Mouse (Mus musculus) hindbrain, postnatal 0 days (tissue): ENCODE results near the gene Acot13. TPM values are rescaled to one million over a fixed set of nuclear protein-coding genes. Genes with fewer than 3 reads are reported as not detected.

Experiments used
- ATAC-seq: fragments of 200-750 bp; cut with Nextera tagmentation; 2 replicates; pipeline ENCODE4 v1.8.0; 2017; ENCODE audit warnings: mild to moderate bottlenecking, moderate TSS enrichment, moderate library complexity
- DNase-seq: peaks from one replicate; pipeline ENCODE4 v3.0.0-alpha.2; 2015; ENCODE audit warnings: low spot score
- H3K27ac ChIP-seq: fragments of 300-500 bp; sonication (generic); 2 replicates; pipeline ENCODE4 v1.5.1; 2014; ENCODE audit warnings: mild to moderate bottlenecking
- H3K27me3 ChIP-seq: fragments of 300-500 bp; sonication (generic); 2 replicates; pipeline ENCODE4 v1.6.1; 2014; ENCODE audit warnings: low read length, mixed read lengths; ENCODE audit not compliant: insufficient read depth
- H3K36me3 ChIP-seq: fragments of 300-500 bp; sonication (generic); 2 replicates; pipeline ENCODE4 v1.6.1; 2014; ENCODE audit warnings: low read length, mixed read lengths; ENCODE audit not compliant: insufficient read depth
- H3K4me1 ChIP-seq: fragments of 300-500 bp; sonication (generic); 2 replicates; pipeline ENCODE4 v1.6.1; 2014; ENCODE audit warnings: antibody characterized with exemption, low read length, mixed read lengths; ENCODE audit not compliant: insufficient read depth
- H3K4me2 ChIP-seq: fragments of 300-500 bp; sonication (generic); 2 replicates; pipeline ENCODE4 v1.6.1; 2014; ENCODE audit warnings: low read depth, mild to moderate bottlenecking, low read length, moderate library complexity, mixed read lengths
- H3K4me3 ChIP-seq: fragments of 300-500 bp; sonication (generic); 2 replicates; pipeline ENCODE4 v1.5.1; 2014; ENCODE audit warnings: low read length
- H3K9ac ChIP-seq: fragments of 300-500 bp; sonication (generic); replicated peaks from 2 replicates; pipeline ENCODE4 v1.6.1; 2014; ENCODE audit warnings: mild to moderate bottlenecking, low read length, moderate library complexity, mixed read lengths
- H3K9me3 ChIP-seq: fragments of 300-500 bp; sonication (generic); 2 replicates; pipeline ENCODE4 v1.6.1; 2016; ENCODE audit warnings: low read length, mixed read lengths
- CTCF ChIP-seq: IDR thresholded peaks from 2 replicates; pipeline ENCODE4 v1.5.1; 2016; ENCODE audit warnings: antibody characterized with exemption, control low read depth, low read depth
- WGBS: fragments of 180-500 bp; shearing (Covaris S2); extraction: QIAGEN DNeasy Blood & Tissue Kit; methylation state at CpG from one replicate; pipeline ENCODE4 v1.1.7; 2014; 5-methylcytosine and 5-hydroxymethylcytosine counted together
- polyA plus RNA-seq: library from polyadenylated mRNA; unstranded; fragments of >200 nt; fragmentation: Nextera tagmentation; extraction: Ambion mirVana; gene quantifications from 2 replicates; pipeline ENCODE4 v1.2.1, GENCODE M21; 2015
- total RNA-seq: library from RNA; depleted of rRNA; stranded (reverse); fragments of >200 nt; gene quantifications from 2 replicates; pipeline ENCODE4 v1.2.3, GENCODE M21; 2014

The Acot13 gene
- total and polyA plus RNA-seq, 2 experiments from 2014 or later: 14.7 to 69.7 TPM

- no peaks in the 10 kb centered on the region for H3K4me1 ChIP-seq
- H3K4me2 ChIP-seq: no peak overlapping the region
- H3K9ac ChIP-seq: no peak overlapping the region
- no peaks in the 10 kb centered on the region for H3K27me3 ChIP-seq
- H3K36me3 ChIP-seq: 0 out of 2 replicates have a peak, but pooled peaks cover 4% of the 10 kb centered on the region
- no peak for TF ChIP-seq CTCF
- 63% methylated on average over 9 of the region's 9 CpGs for WGBS
- ATAC-seq (no peak), DNase-seq (no peak)
- H3K27ac ChIP-seq: no peak overlapping the region
- H3K4me3 ChIP-seq: no peak overlapping the region
- H3K9me3 ChIP-seq: no peaks in the 10 kb centered on the region
Observed at GRCm38 (mm10) chr13:24866430-24867402, 35.4 kb upstream of the Acot13 start.

DNA sequence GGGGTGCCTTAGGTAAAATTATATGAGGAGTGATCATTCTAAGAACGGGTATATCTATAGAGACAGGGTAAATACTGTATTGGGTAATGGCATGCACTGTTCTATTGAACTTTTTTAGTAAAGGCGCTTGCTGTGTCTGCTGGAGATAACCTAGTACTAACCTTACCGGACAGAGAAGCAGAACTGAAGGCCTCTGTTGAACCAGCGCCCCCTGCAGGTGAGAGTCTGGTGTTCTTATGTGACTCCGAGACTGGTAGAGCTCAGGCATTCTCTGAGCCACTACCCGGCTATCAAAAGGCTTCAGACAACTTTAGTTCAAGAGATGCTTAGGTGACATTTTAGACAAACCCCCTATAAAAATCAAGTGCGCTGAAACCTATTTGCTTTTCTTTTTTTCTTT, 31.2 kb upstream of the Acot13 start:
- no peak overlapping the region for H3K4me3 ChIP-seq
- DNase-seq: peak; percentile 39
- no peak for ATAC-seq
- 0 out of 2 replicates have a peak, but pooled peaks cover 2% of the 10 kb centered on the region for H3K36me3 ChIP-seq
- H3K27me3 ChIP-seq: no peaks in the 10 kb centered on the region
- no peaks in the 10 kb centered on the region for H3K9me3 ChIP-seq
- no peak overlapping the region for H3K4me2 ChIP-seq
- H3K4me1 ChIP-seq: no peaks in the 10 kb centered on the region
- TF ChIP-seq CTCF: peak; percentile 38
- no peak overlapping the region for H3K27ac ChIP-seq
- WGBS: 62% methylated on average over 7 of the region's 7 CpGs
- H3K9ac ChIP-seq: no peak overlapping the region

DNA sequence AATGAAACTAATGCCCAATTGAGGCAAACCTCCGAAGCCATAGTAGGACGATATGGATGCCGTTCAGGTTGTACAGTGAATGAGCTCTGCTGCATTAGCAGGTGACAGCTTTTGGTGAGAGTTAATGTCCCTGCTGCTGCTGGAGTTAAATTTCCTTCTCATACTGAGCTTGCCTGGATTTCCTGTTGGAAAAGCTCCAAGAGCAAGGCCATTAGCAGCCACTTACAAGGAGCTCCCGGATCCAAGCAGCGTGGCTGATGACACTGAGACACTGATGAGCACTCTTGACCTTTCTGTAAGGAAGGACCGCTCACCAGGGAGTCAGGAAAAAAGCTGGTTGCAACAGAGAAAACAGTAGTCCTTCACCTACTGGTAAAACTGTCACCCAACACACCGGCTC, 30.7 kb upstream of the Acot13 start:
- H3K4me2 ChIP-seq: no peak overlapping the region
- no peak for TF ChIP-seq CTCF
- no peaks in the 10 kb centered on the region for H3K9me3 ChIP-seq
- 0 out of 2 replicates have a peak, but pooled peaks cover 4% of the 10 kb centered on the region for H3K36me3 ChIP-seq
- WGBS: 77% methylated on average over 7 of the region's 7 CpGs
- no peak overlapping the region for H3K27ac ChIP-seq
- H3K9ac ChIP-seq: no peak overlapping the region
- DNase-seq (peak; percentile 5), ATAC-seq (no peak)
- H3K4me3 ChIP-seq: no peak overlapping the region
- H3K27me3 ChIP-seq: no peaks in the 10 kb centered on the region
- no peaks in the 10 kb centered on the region for H3K4me1 ChIP-seq

- Histone ChIP-seq H3K4me2 (no peak overlapping the region), H3K9me3 (no peaks in the 10 kb centered on the region), H3K27ac (no peak overlapping the region), H3K9ac (no peak overlapping the region), H3K36me3 (0 out of 2 replicates have a peak, but pooled peaks cover 5% of the 10 kb centered on the region), H3K4me1 (no peaks in the 10 kb centered on the region), H3K27me3 (no peaks in the 10 kb centered on the region), H3K4me3 (no peak overlapping the region)
- TF ChIP-seq CTCF: no peak
- ATAC-seq (no peak), DNase-seq (no peak)
- 84% methylated on average over 12 of the region's 12 CpGs for WGBS
Observed at GRCm38 (mm10) chr13:24861084-24861483, 29.7 kb upstream of the Acot13 start.

- ATAC-seq (no peak), DNase-seq (no peak)
- H3K9me3 ChIP-seq: no peaks in the 10 kb centered on the region
- no peak overlapping the region for H3K9ac ChIP-seq
- H3K4me2 ChIP-seq: no peak overlapping the region
- H3K27me3 ChIP-seq: no peaks in the 10 kb centered on the region
- no peak for TF ChIP-seq CTCF
- no peak overlapping the region for H3K27ac ChIP-seq
- no peaks in the 10 kb centered on the region for H3K4me1 ChIP-seq
- 0 out of 2 replicates have a peak, but pooled peaks cover 5% of the 10 kb centered on the region for H3K36me3 ChIP-seq
- no peak overlapping the region for H3K4me3 ChIP-seq
Observed at GRCm38 (mm10) chr13:24859115-24859514, 27.8 kb upstream of the Acot13 start.

DNA sequence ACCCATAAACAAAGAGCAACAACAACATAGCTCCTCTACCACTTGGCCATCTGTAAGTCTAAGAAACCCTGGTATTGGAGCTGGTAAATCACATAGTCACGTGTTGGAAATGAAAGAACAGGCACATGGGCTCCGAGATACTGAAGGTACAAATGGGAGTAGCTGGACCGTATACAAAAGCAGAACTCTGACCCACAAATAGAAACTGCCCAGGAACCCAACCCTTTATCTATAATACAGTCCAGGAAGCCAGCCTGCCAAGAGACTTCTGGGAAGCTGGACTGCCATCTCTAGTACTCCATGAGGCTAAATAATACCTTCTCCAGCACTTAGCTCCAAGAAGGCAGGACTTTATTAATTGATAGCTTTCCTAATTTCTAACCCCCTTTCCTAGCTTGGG, 21.2 kb upstream of the Acot13 start:
- no peaks in the 10 kb centered on the region for H3K4me1 ChIP-seq
- H3K36me3 ChIP-seq: 0 out of 2 replicates have a peak, but pooled peaks cover 5% of the 10 kb centered on the region
- 82% methylated on average over 3 of the region's 3 CpGs for WGBS
- no peaks in the 10 kb centered on the region for H3K27me3 ChIP-seq
- no peak overlapping the region for H3K4me3 ChIP-seq
- DNase-seq (no peak), ATAC-seq (no peak)
- H3K27ac ChIP-seq: no peak overlapping the region
- no peaks in the 10 kb centered on the region for H3K9me3 ChIP-seq
- no peak for TF ChIP-seq CTCF
- no peak overlapping the region for H3K4me2 ChIP-seq
- no peak overlapping the region for H3K9ac ChIP-seq

DNA sequence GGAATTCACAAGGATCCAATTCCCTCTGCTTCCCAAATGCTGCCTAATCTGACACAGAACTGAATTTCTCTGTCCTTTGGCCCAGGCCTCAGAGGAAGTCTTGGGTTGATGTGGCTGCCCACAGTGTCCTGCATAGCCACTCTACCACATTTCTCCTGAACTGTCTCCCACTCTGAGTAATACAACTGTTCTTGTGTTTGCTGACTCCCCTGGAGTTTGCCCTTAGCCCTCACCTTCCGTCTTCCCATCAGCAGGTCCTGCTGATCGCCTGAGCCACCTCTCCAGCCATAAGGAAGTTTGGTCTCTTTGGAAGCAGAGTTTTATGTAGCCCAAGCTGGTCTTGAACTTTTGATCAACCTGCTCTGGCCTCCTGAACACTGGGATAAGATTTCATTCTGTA, 20.6 kb upstream of the Acot13 start:
- DNase-seq: no peak
- 87% methylated on average over 2 of the region's 2 CpGs for WGBS
- no peak overlapping the region for H3K4me3 ChIP-seq
- H3K4me1 ChIP-seq: no peaks in the 10 kb centered on the region
- ATAC-seq: no peak
- TF ChIP-seq CTCF: no peak
- H3K9me3 ChIP-seq: no peaks in the 10 kb centered on the region
- no peak overlapping the region for H3K27ac ChIP-seq
- 0 out of 2 replicates have a peak, but pooled peaks cover 1% of the 10 kb centered on the region for H3K36me3 ChIP-seq
- no peaks in the 10 kb centered on the region for H3K27me3 ChIP-seq
- no peak overlapping the region for H3K4me2 ChIP-seq
- H3K9ac ChIP-seq: no peak overlapping the region
